Mouse (Mus musculus) hindbrain, embryonic 11.5 days (tissue): ENCODE measurements around the gene Gsc2. TPM values are rescaled to one million over a fixed set of nuclear protein-coding genes. Genes with fewer than 3 reads are reported as not detected.
A peak's percentile ranks its signal among the peaks of the same experiment; 100 is the strongest.

Experiments used
- ATAC-seq: fragments of 200-750 bp; cut with Nextera tagmentation; 2 replicates; pipeline ENCODE4 v1.8.0; 2017; ENCODE audit warnings: mild to moderate bottlenecking, moderate TSS enrichment, moderate library complexity; ENCODE audit not compliant: low FRiP score
- DNase-seq: peaks from one replicate; pipeline ENCODE4 v3.0.0-alpha.2; 2015; ENCODE audit warnings: low spot score
- H3K27ac ChIP-seq: fragments of 300-500 bp; sonication (generic); 2 replicates; pipeline ENCODE4 v1.5.1; 2014; ENCODE audit warnings: mild to moderate bottlenecking, low read depth, low read length
- H3K27me3 ChIP-seq: fragments of 300-500 bp; sonication (generic); 2 replicates; pipeline ENCODE4 v1.6.1; 2014; ENCODE audit warnings: mild to moderate bottlenecking, low read length, moderate library complexity, mixed read lengths; ENCODE audit not compliant: control insufficient read depth, insufficient read depth
- H3K36me3 ChIP-seq: fragments of 300-500 bp; sonication (generic); 2 replicates; pipeline ENCODE4 v1.6.1; 2014; ENCODE audit warnings: mild to moderate bottlenecking, low read length, moderate library complexity, mixed read lengths; ENCODE audit not compliant: control insufficient read depth, insufficient read depth
- H3K4me1 ChIP-seq: fragments of 300-500 bp; sonication (generic); replicated peaks from 2 replicates; pipeline ENCODE4 v1.6.1; 2014; ENCODE audit warnings: low read length, mixed read lengths; ENCODE audit not compliant: control insufficient read depth, insufficient read depth
- H3K4me2 ChIP-seq: fragments of 300-500 bp; sonication (generic); replicated peaks from 2 replicates; pipeline ENCODE4 v1.6.1; 2014; ENCODE audit warnings: mild to moderate bottlenecking, low read depth, low read length
- H3K4me3 ChIP-seq: fragments of 300-500 bp; sonication (generic); 2 replicates; pipeline ENCODE4 v1.5.1; 2014; ENCODE audit warnings: low read depth, low read length
- H3K9ac ChIP-seq: fragments of 300-500 bp; sonication (generic); 2 replicates; pipeline ENCODE4 v1.6.1; 2014; ENCODE audit warnings: low read depth, low read length
- H3K9me3 ChIP-seq: fragments of 300-500 bp; sonication (generic); 2 replicates; pipeline ENCODE4 v1.6.1; 2016; ENCODE audit warnings: low read length; ENCODE audit not compliant: control insufficient read depth
- WGBS: fragments of 180-500 bp; shearing (Covaris S2); extraction: QIAGEN DNeasy Blood & Tissue Kit; methylation state at CpG from one replicate; pipeline ENCODE4 v1.1.7; 2014; 5-methylcytosine and 5-hydroxymethylcytosine counted together
- polyA plus RNA-seq: library from polyadenylated mRNA; unstranded; fragments of >200 nt; fragmentation: Nextera tagmentation; extraction: Ambion mirVana; gene quantifications from 2 replicates; pipeline ENCODE4 v1.2.1, GENCODE M21; 2014

The Gsc2 gene
- polyA plus RNA-seq, 1 experiment from 2014 or later, result not detected

DNA sequence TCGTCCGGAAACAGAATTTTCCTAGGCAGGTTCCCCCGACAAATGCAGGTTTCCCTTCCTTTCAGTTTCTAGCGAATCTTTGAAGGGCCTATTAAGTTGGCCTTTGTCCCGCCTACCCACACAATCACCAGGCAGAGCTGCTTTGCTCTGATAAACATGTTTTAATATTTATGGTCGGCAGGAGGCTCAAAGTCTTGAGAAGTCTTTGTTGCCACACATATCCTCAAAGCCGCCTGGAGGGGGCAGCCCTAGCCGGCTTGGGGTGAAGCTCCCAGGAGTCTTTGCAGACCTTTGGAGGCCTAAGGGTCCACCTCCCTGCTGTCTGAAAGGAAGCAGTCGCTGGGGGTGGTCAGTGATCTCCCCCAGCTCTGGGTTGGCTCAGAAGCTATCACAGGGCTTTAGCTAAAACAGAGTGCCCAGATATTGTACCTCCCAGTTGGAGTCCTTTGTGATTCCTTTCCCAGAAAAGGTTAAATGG, 13.8 kb upstream of the Gsc2 start:
- no peaks in the 10 kb centered on the region for H3K36me3 ChIP-seq
- peak overlapping the region; percentile 51 for H3K9ac ChIP-seq
- H3K4me2 ChIP-seq, result peak overlapping the region; percentile 93
- no peaks in the 10 kb centered on the region for H3K27me3 ChIP-seq
- peak overlapping the region; percentile 86 for H3K27ac ChIP-seq
- peak overlapping the region; percentile 88 for H3K4me3 ChIP-seq
- 2% methylated on average over 9 of the region's 9 CpGs for WGBS
- H3K4me1 ChIP-seq, result peaks cover 5% of the 10 kb centered on the region
- DNase-seq, result peak; percentile 81
- ATAC-seq, result peak; percentile 49
- no peaks in the 10 kb centered on the region for H3K9me3 ChIP-seq

DNA sequence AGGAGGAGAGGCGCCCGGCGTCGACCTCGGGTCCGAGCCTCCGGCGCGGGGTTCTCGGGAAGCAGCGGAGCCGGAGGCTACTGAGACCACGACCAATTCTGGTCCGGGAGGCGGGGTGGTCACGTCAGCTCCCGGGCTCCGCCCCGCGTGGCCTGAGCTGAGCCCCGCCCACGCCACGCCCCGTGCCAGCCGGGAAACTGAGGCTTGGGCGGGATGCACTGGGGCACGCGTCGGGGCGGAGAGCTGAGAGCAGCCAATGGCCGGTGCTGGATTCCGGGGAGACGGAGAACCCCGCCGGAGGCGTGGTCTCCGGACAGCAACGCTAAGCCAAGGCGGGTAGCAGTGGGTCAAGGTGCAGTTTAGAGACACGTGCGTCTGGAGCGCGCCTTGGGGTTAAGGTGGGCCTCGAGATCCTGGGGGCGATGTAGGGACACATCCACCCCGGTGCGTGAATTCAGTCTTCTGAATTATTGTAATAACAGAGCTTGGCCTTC, 13.3 kb upstream of the Gsc2 start, which contains the start of gene Slc25a1:
Gene Slc25a1, minus strand, starts transcription at position 133 of the 494 bp plus-strand sequence.
- peak within 1 kb of the TSS; percentile 86 for H3K27ac ChIP-seq
- no peaks in the 10 kb centered on the region for H3K27me3 ChIP-seq
- peaks cover 5% of the 10 kb centered on the region for H3K4me1 ChIP-seq
- H3K4me2 ChIP-seq, result peak within 1 kb of the TSS; percentile 93
- peak within 1 kb of the TSS; percentile 51 for H3K9ac ChIP-seq
- DNase-seq (peak; percentile 87), ATAC-seq (peak; percentile 86)
- H3K4me3 ChIP-seq, result peak within 1 kb of the TSS; percentile 88
- no peaks in the 10 kb centered on the region for H3K36me3 ChIP-seq
- under 1% methylated on average over 47 of the region's 47 CpGs for WGBS
- H3K9me3 ChIP-seq, result no peaks in the 10 kb centered on the region

DNA sequence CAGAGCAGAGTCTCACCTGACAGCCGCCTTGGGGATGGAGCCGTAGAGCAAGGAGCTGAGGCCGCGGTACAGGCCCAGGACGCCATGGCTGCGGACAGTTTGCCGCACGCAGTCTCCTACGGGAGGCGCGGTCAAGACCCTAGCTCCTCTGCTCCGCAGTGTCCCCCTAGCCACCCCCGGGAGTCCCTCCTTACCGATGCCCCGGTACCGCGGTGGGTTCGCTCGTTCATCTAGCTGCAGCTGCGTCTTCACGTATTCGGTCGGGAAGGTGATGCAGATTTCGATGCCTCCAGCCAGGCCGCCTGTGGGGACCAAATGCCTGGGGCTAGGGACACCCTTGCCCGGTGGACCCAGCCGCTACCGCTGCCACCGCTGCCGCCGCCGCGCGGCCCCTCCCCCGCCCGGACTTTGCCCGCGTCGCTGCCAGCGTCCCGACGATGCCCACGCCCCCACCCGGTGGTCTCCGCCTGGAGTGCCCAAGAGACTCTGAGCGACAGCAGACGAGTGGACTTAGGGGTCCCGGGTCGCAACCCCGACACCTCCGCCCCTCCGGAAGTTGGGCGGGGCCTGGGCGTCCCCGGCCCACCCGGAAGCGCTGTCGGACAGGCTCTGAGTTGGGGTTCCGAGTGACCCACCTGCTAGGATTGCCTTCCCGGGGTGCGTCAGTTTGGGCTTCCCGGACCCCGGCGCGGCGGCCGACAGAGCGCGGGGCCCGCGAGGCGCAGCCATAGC, 12.7 kb upstream of the Gsc2 start:
- peak overlapping the region; percentile 93 for H3K4me2 ChIP-seq
- peak overlapping the region; percentile 88 for H3K4me3 ChIP-seq
- peak overlapping the region; percentile 86 for H3K27ac ChIP-seq
- H3K4me1 ChIP-seq, result peaks cover 7% of the 10 kb centered on the region
- WGBS, result under 1% methylated on average over 66 of the region's 72 CpGs
- H3K27me3 ChIP-seq, result no peaks in the 10 kb centered on the region
- ATAC-seq, result peak; percentile 59
- peak; percentile 74 for DNase-seq
- no peaks in the 10 kb centered on the region for H3K36me3 ChIP-seq
- no peaks in the 10 kb centered on the region for H3K9me3 ChIP-seq
- peak overlapping the region; percentile 51 for H3K9ac ChIP-seq

DNA sequence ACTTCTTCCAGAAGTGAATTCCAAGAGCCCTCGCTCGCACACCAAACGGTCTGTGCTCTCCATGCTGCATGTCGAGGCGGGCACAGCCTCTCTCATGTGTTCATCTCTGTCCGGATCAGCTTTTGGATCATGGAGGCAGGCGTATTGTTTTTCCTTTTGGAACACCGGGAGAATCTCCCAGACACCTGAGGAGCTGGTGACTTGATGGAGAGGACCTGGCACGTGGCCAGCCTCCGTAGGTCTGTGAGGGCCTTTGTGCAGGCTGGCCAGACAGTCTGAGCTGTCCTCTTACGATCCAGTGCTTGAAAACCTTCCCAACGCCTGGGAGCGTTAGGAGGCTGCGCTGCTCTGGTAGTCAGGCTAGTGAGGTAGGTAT, 7.3 kb upstream of the Gsc2 start:
- Histone ChIP-seq H3K9ac (peak overlapping the region; percentile 93), H3K4me2 (peak overlapping the region; percentile 89), H3K27ac (peak overlapping the region; percentile 63), H3K9me3 (no peaks in the 10 kb centered on the region), H3K36me3 (no peaks in the 10 kb centered on the region), H3K27me3 (peaks cover 7% of the 10 kb centered on the region; the same call in 1 of the 2 replicates), H3K4me3 (peak overlapping the region; percentile 83), H3K4me1 (peaks cover 13% of the 10 kb centered on the region)
- 1% methylated on average over 14 of the region's 14 CpGs for WGBS
- ATAC-seq, result peak; percentile 38
- DNase-seq, result no peak

DNA sequence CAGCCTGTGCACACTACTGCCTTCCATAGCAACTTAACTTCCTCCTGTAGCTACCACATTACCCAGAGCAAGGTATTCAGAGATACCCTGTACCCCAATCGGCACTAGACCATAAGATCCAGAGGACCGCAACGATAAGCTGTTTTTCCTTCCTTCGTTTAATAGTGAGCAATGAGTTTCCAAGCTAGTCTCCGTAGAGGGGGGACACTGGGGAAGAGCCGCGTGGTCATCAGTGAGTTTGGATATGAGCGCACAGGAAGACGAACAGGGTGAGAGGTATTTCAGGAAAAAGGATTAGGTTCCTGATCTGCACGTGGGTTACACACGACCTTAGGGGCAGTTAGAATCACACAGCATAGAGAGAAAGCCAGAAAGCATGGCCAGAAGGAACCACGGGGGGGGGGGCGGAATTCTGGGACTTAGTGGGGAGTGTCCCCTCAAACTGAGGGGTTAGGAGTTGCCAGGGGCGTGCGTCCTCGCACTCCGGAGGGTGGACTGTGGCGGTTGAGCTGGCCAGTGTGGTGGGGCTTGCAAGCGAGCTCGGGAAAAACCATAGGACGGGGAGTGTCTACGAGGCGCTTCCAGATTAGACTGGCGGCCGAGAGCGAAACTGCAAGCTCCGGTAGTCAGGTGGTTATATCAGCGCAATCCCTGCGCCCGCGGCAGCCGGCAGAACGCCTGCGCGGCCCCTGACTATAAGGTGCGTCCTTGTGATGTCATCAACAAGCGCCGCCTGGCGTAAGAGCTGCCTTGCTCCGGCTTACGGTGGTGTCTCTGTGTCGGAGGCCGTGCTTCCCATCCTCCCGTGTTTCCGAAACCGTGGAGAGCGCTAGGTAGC, 6.7 kb upstream of the Gsc2 start:
- Histone ChIP-seq H3K27me3 (peaks cover 12% of the 10 kb centered on the region), H3K36me3 (no peaks in the 10 kb centered on the region), H3K4me3 (peak overlapping the region; percentile 83), H3K9ac (peak overlapping the region; percentile 93), H3K27ac (peak overlapping the region; percentile 63), H3K4me2 (peak overlapping the region; percentile 89), H3K9me3 (no peaks in the 10 kb centered on the region), H3K4me1 (peaks cover 8% of the 10 kb centered on the region; the same call in 1 of the 2 replicates)
- ATAC-seq, result peak; percentile 93
- DNase-seq, result peak; percentile 98
- 4% methylated on average over 47 of the region's 47 CpGs for WGBS

DNA sequence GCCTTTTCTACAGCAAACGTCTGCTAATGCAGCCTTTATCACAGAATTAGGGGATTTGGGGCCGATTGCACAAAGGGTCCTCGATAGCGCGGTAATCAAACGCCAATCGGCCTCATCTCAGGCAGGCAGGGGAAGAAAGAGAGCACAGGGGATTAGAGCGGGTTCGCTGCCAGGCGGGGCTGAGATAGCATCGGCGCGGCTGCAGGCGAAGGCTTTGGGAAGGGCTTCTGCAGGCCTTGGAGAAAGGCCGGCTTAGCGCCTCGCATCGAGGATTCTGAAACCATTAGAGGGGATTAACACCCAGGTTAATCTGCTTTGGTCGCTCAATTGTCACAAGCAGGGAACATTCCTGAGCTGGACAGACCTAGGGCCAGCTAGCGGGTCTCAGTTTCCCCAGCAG, 5.7 kb upstream of the Gsc2 start:
- ATAC-seq (no peak), DNase-seq (peak; percentile 36)
- H3K4me2 ChIP-seq, result no peak overlapping the region
- H3K27me3 ChIP-seq, result peaks cover 21% of the 10 kb centered on the region
- peak overlapping the region; percentile 21 for H3K9ac ChIP-seq
- WGBS, result 16% methylated on average over 20 of the region's 20 CpGs
- peaks cover 8% of the 10 kb centered on the region; the same call in 1 of the 2 replicates for H3K4me1 ChIP-seq
- H3K36me3 ChIP-seq, result no peaks in the 10 kb centered on the region
- no peak overlapping the region for H3K27ac ChIP-seq
- H3K4me3 ChIP-seq, result no peak overlapping the region
- no peaks in the 10 kb centered on the region for H3K9me3 ChIP-seq

DNA sequence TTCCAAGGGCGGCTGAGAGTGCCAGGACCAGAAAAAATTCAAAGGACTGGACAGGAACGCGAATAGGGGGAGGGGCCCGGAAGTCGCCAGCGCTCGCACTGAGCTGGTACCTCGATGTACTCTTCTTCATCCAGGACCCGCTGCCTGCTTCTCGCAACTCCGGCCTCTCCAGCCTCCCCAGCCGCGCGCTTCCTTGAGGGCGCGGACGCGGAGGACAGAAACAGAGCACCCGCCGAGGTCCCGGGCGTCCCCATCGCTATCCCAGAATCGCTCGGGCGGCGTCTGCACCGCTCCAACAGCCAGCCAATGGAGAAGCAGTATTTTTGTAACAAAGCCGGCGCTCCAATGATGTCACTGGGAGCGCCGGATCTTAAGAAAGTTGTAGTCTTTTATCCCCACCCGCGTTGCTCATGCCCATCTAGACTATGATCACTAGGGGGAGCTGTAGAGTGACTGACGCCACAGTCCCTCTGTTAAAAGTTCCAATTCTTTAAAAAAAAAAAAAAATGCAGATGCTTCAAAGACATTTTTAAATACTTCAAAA, 3.7 kb downstream of the Gsc2 start, which contains the start of gene Ess2:
Gene Ess2, minus strand, starts transcription at position 297 of the 544 bp plus-strand sequence.
- Histone ChIP-seq H3K4me1 (peaks cover 6% of the 10 kb centered on the region; the same call in 1 of the 2 replicates), H3K27me3 (peaks cover 43% of the 10 kb centered on the region), H3K4me3 (peak within 1 kb of the TSS; percentile 72), H3K9ac (peak within 1 kb of the TSS; percentile 86), H3K9me3 (no peaks in the 10 kb centered on the region), H3K36me3 (peaks cover 14% of the 10 kb centered on the region), H3K27ac (peak within 1 kb of the TSS; percentile 54; the same call in 1 of the 2 replicates), H3K4me2 (peak within 1 kb of the TSS; percentile 84)
- peak; percentile 95 for DNase-seq
- under 1% methylated on average over 35 of the region's 35 CpGs for WGBS
- ATAC-seq, result peak; percentile 95

DNA sequence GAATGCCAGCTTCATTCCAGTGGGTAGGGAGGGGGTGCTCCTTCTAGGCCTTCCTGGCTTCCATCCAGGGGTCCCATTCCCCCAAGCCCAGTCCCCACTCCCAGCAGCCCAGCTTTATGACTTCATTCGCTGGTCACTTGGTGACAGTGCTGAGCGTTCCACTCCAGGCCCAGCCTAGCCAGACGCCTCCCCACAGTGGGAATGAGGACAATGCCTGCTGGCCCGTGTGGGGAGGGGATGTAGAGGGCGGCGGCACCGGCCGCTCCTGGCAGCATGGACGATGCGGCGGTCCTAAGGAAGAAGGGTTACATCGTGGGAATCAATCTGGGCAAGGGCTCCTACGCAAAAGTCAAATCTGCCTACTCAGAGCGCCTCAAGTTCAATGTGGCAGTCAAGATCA, 16.4 kb downstream of the Gsc2 start, which contains the start of the genes Dgcr2 and Tssk2:
Gene Dgcr2, minus strand, starts transcription at position 101 of the 400 bp plus-strand sequence.
Gene Tssk2, plus strand, starts transcription at position 176 of the 400 bp plus-strand sequence.
- H3K9me3 ChIP-seq, result no peaks in the 10 kb centered on the region
- no peak within 1 kb of the TSS for H3K4me3 ChIP-seq
- no peak within 1 kb of the TSS for H3K4me2 ChIP-seq
- H3K4me1 ChIP-seq, result no peaks in the 10 kb centered on the region
- ATAC-seq (no peak), DNase-seq (no peak)
- no peak within 1 kb of the TSS for H3K9ac ChIP-seq
- WGBS, result 91% methylated on average over 14 of the region's 14 CpGs
- H3K36me3 ChIP-seq, result 0 out of 2 replicates have a peak, but pooled peaks cover 13% of the 10 kb centered on the region
- no peaks in the 10 kb centered on the region for H3K27me3 ChIP-seq
- H3K27ac ChIP-seq, result no peak within 1 kb of the TSS
